21 mouse cellular contexts compared by ENCODE assay signal in genomic region chr10:22308221-22308620, GRCm38 (mm10). TPM values are rescaled to one million over a fixed set of nuclear protein-coding genes. Genes with fewer than 3 reads are reported as not detected.
"Had no signal": no experiment of that assay in that cellular context is flagged by ENCODE, and none has a peak within 500 bp of the region (broad histone marks: within the 10 kb centered on the region; RNA-seq: fewer than 3 reads in every experiment).

No protein-coding gene starts in this region.

- H3K4me3 ChIP-seq: limb, embryonic 13.5 days; liver, embryonic 13.5 days; midbrain, embryonic 10.5 days; midbrain, embryonic 13.5 days had no signal

- H3K36me3 ChIP-seq: limb, embryonic 13.5 days; liver, embryonic 13.5 days; midbrain, embryonic 10.5 days; midbrain, embryonic 13.5 days had no signal

- H3K9ac ChIP-seq: limb, embryonic 13.5 days; liver, embryonic 13.5 days; lung, embryonic 14.5 days; midbrain, embryonic 13.5 days had no signal

- ATAC-seq: lung, postnatal 0 days; midbrain, embryonic 13.5 days; midbrain, embryonic 16.5 days had no signal

- DNase-seq: kidney, adult 2 months; kidney, postnatal 25 days; left cerebral cortex, postnatal 4 days; liver; liver, embryonic 13.5 days; lung, embryonic 14.5 days; right cerebral cortex, adult 18-20 months; right cerebral cortex, postnatal 14 days; right cerebral cortex, postnatal 4 days; thymus, adult 18-20 months; thymus, postnatal 36 days had no signal

- H3K27ac ChIP-seq: kidney, postnatal 0 days; limb, embryonic 13.5 days; liver, embryonic 13.5 days; midbrain, embryonic 10.5 days; midbrain, embryonic 13.5 days had no signal

- H3K4me2 ChIP-seq: limb, embryonic 13.5 days; liver, embryonic 13.5 days; lung, embryonic 14.5 days; midbrain, embryonic 13.5 days had no signal

- H3K27me3 ChIP-seq: limb, embryonic 13.5 days; liver, embryonic 13.5 days; megakaryocyte, embryonic 14.5 days; midbrain, embryonic 13.5 days had no signal

- H3K9me3 ChIP-seq: limb, embryonic 13.5 days; liver, embryonic 13.5 days; megakaryocyte, embryonic 14.5 days; midbrain, embryonic 10.5 days; midbrain, embryonic 13.5 days had no signal

- H3K4me1 ChIP-seq: limb, embryonic 13.5 days; liver, embryonic 13.5 days; midbrain, embryonic 10.5 days; midbrain, embryonic 13.5 days had no signal

RNA-seq across cellular contexts. Expression of gene Raet1d, which starts 52.1 kb away (rescaled TPM):
- total RNA-seq: layer of hippocampus, adult 8-10 months; layer of hippocampus, postnatal 14 days; left cerebral cortex, postnatal 14 days had no signal
- polyA plus RNA-seq: kidney, adult 2 months had no signal
